Mouse (Mus musculus): ENCODE measurements around the gene Gm5426.
"Not testable (repeated sequence)": the region's sequence is repeated elsewhere in the genome, so short reads cannot be mapped to it uniquely, and the experiment has no call there.

Gene Gm5426

GRCm38 (mm10) chr10:96136451-96136850 lies at the start of gene Gm5426:
Gm5426 (plus strand) TSS chr10:96136603.
- DNase-seq: not testable (repeated sequence)

GRCm38 (mm10) chr10:96089744-96090143 lies 46.7 kb upstream of the Gm5426 start:
- DNase-seq: no peak

GRCm38 (mm10) chr10:96090388-96090787 lies 46.0 kb upstream of the Gm5426 start:
- DNase-seq: no peak

GRCm38 (mm10) chr10:96093890-96094531 lies 42.4 kb upstream of the Gm5426 start:
- no peak for DNase-seq

- no peak for DNase-seq
Measured at GRCm38 (mm10) chr10:96094559-96094958, 41.8 kb upstream of the Gm5426 start.

GRCm38 (mm10) chr10:96096730-96097129 lies 39.7 kb upstream of the Gm5426 start:
- DNase-seq: no peak

GRCm38 (mm10) chr10:96101035-96101434 lies 35.4 kb upstream of the Gm5426 start:
- DNase-seq: no peak

GRCm38 (mm10) chr10:96104158-96104557 lies 32.2 kb upstream of the Gm5426 start:
- DNase-seq: no peak

- no peak for DNase-seq
Measured at GRCm38 (mm10) chr10:96104624-96105023, 31.8 kb upstream of the Gm5426 start.

GRCm38 (mm10) chr10:96105124-96105523 lies 31.3 kb upstream of the Gm5426 start:
- DNase-seq: no peak

GRCm38 (mm10) chr10:96106972-96107720 lies 29.3 kb upstream of the Gm5426 start:
- no peak for DNase-seq

- DNase-seq: no peak
Measured at GRCm38 (mm10) chr10:96107825-96108224, 28.6 kb upstream of the Gm5426 start.

- no peak for DNase-seq
Measured at GRCm38 (mm10) chr10:96115325-96115724, 21.1 kb upstream of the Gm5426 start.

GRCm38 (mm10) chr10:96120821-96121220 lies 15.6 kb upstream of the Gm5426 start:
- no peak for DNase-seq

- DNase-seq: no peak
Measured at GRCm38 (mm10) chr10:96121249-96122010, 15.0 kb upstream of the Gm5426 start.

- no peak for DNase-seq
Measured at GRCm38 (mm10) chr10:96123885-96124284, 12.5 kb upstream of the Gm5426 start.

GRCm38 (mm10) chr10:96124290-96124689 lies 12.1 kb upstream of the Gm5426 start:
- DNase-seq: no peak

GRCm38 (mm10) chr10:96125771-96126454 lies 10.5 kb upstream of the Gm5426 start:
- DNase-seq: no peak

- DNase-seq: no peak
Measured at GRCm38 (mm10) chr10:96129213-96129612, 7.2 kb upstream of the Gm5426 start.

GRCm38 (mm10) chr10:96130406-96130805 lies 6.0 kb upstream of the Gm5426 start:
- DNase-seq: no peak

- no peak for DNase-seq
Measured at GRCm38 (mm10) chr10:96131112-96131511, 5.3 kb upstream of the Gm5426 start.

GRCm38 (mm10) chr10:96132161-96132560 lies 4.2 kb upstream of the Gm5426 start:
- DNase-seq: peak; percentile 60

- no peak for DNase-seq
Measured at GRCm38 (mm10) chr10:96138585-96138984, 2.2 kb downstream of the Gm5426 start.

Data from right cerebral cortex, postnatal 14 days (tissue).